Mouse (Mus musculus): ENCODE measurements around the gene Rxfp3. TPM values are rescaled to one million over a fixed set of nuclear protein-coding genes. Genes with fewer than 3 reads are reported as not detected.
"Not testable (repeated sequence)": the region's sequence is repeated elsewhere in the genome, so short reads cannot be mapped to it uniquely, and the experiment has no call there.

The Rxfp3 gene
- polyA plus RNA-seq, 1 experiment from 2014 or later, result 0.05 TPM

- H3K27me3 ChIP-seq (replicated peaks; ENCODE audit: control insufficient read depth, insufficient read depth, low read length), result no peaks in the 10 kb centered on the region
- H3K9me3 ChIP-seq (ENCODE audit: control insufficient read depth), result no peaks in the 10 kb centered on the region
- H3K4me3 ChIP-seq (ENCODE audit: low read depth, low read length), result no peak overlapping the region
- TF ChIP-seq CTCF (IDR thresholded peaks at IDR 0.05; ENCODE audit: low read depth), result 0 out of 2 replicates have a peak, but pooled peaks have one; percentile 2
- no peaks in the 10 kb centered on the region for H3K4me1 ChIP-seq (replicated peaks; ENCODE audit: control insufficient read depth, insufficient read depth, low read length)
- H3K4me2 ChIP-seq (replicated peaks; ENCODE audit: low read depth), result no peak overlapping the region
- ATAC-seq, result no peak
- H3K36me3 ChIP-seq (ENCODE audit: control insufficient read depth, insufficient read depth), result peaks cover 20% of the 10 kb centered on the region; the same call in 1 of the 2 replicates
- H3K9ac ChIP-seq (ENCODE audit: low read depth, low read length), result no peak overlapping the region
- no peak overlapping the region for H3K27ac ChIP-seq (ENCODE audit: low read depth, low read length)
- 13% methylated on average over 2 of the region's 2 CpGs for WGBS
Measured at GRCm38 (mm10) chr15:10990411-10990810, 47.4 kb downstream of the Rxfp3 start.

- not testable (repeated sequence) for H3K9me3 ChIP-seq (ENCODE audit: control insufficient read depth)
Measured at GRCm38 (mm10) chr15:10986477-10986876, 51.3 kb downstream of the Rxfp3 start.

GRCm38 (mm10) chr15:10985756-10986155 is 52.0 kb downstream of the Rxfp3 start:
- Histone ChIP-seq H3K4me2 (replicated peaks; ENCODE audit: low read depth) (peak overlapping the region; percentile 46), H3K27me3 (replicated peaks; ENCODE audit: control insufficient read depth, insufficient read depth, low read length) (no peaks in the 10 kb centered on the region), H3K36me3 (ENCODE audit: control insufficient read depth, insufficient read depth) (peaks cover 14% of the 10 kb centered on the region; the same call in 1 of the 2 replicates), H3K27ac (ENCODE audit: low read depth, low read length) (peak overlapping the region; percentile 63), H3K9ac (ENCODE audit: low read depth, low read length) (no peak overlapping the region), H3K4me1 (replicated peaks; ENCODE audit: control insufficient read depth, insufficient read depth, low read length) (0 out of 2 replicates have a peak, but pooled peaks cover 3% of the 10 kb centered on the region), H3K9me3 (ENCODE audit: control insufficient read depth) (no peaks in the 10 kb centered on the region), H3K4me3 (ENCODE audit: low read depth, low read length) (no peak overlapping the region)
- peak; percentile 67 for ATAC-seq
- TF ChIP-seq CTCF (IDR thresholded peaks at IDR 0.05; ENCODE audit: low read depth), result no peak; the same call in 1 of the 2 replicates
- 46% methylated on average over 6 of the region's 6 CpGs for WGBS

More at GRCm38 (mm10) chr15:10986477-10986876, 51.3 kb downstream of the Rxfp3 start:
- H3K36me3 ChIP-seq (ENCODE audit: control insufficient read depth, insufficient read depth), result peaks cover 14% of the 10 kb centered on the region; the same call in 1 of the 2 replicates
- H3K27me3 ChIP-seq (replicated peaks; ENCODE audit: control insufficient read depth, insufficient read depth, low read length); ATAC-seq; H3K4me3 ChIP-seq (ENCODE audit: low read depth, low read length); H3K4me1 ChIP-seq (replicated peaks; ENCODE audit: control insufficient read depth, insufficient read depth, low read length); H3K27ac ChIP-seq (ENCODE audit: low read depth, low read length); H3K9ac ChIP-seq (ENCODE audit: low read depth, low read length); H3K4me2 ChIP-seq (replicated peaks; ENCODE audit: low read depth): not testable (repeated sequence)
- 68% methylated on average over 2 of the region's 2 CpGs for whole genome bisulfite sequencing

Other genes with a start within 250 kb of the Rxfp3 start
- 7.2 and 7.9 TPM in 2 replicates for gene C1qtnf3, start 85.7 kb downstream of the Rxfp3 start, polyA plus RNA-seq (2015; fragmentation: Nextera tagmentation; extraction: Ambion mirVana)
- 17.7 and 18.1 TPM in 2 replicates for gene Amacr, start 56.2 kb downstream of the Rxfp3 start, polyA plus RNA-seq (2015; fragmentation: Nextera tagmentation; extraction: Ambion mirVana)
- not detected in 2 replicates for gene Slc45a2, start 37.3 kb downstream of the Rxfp3 start, polyA plus RNA-seq (2015; fragmentation: Nextera tagmentation; extraction: Ambion mirVana)
- gene Adamts12, start 26.8 kb upstream of the Rxfp3 start, polyA plus RNA-seq (2015; fragmentation: Nextera tagmentation; extraction: Ambion mirVana), result 0.70 and 1.1 TPM in 2 replicates